Mouse (Mus musculus) forebrain, embryonic 16.5 days (tissue): Measurements from ENCODE around the gene Dmrtb1. TPM values are rescaled to one million over a fixed set of nuclear protein-coding genes. Genes with fewer than 3 reads are reported as not detected.

ENCODE experiments used
- ATAC-seq: fragments of 200-750 bp; cut with Nextera tagmentation; 2 replicates; pipeline ENCODE4 v1.8.0; 2017; ENCODE audit warnings: mild to moderate bottlenecking, moderate library complexity
- H3K27ac ChIP-seq: fragments of 300-500 bp; sonication (generic); 2 replicates; pipeline ENCODE4 v1.5.1; 2014; ENCODE audit warnings: low read length, control low read depth
- H3K27me3 ChIP-seq: fragments of 300-500 bp; sonication (generic); replicated peaks from 2 replicates; pipeline ENCODE4 v1.6.1; 2014; ENCODE audit warnings: low read length; ENCODE audit not compliant: control insufficient read depth, insufficient read depth
- H3K36me3 ChIP-seq: fragments of 300-500 bp; sonication (generic); 2 replicates; pipeline ENCODE4 v1.6.1; 2014; ENCODE audit not compliant: control insufficient read depth, insufficient read depth
- H3K4me1 ChIP-seq: fragments of 300-500 bp; sonication (generic); replicated peaks from 2 replicates; pipeline ENCODE4 v1.6.1; 2014; ENCODE audit warnings: low read length; ENCODE audit not compliant: control insufficient read depth, insufficient read depth
- H3K4me2 ChIP-seq: fragments of 300-500 bp; sonication (generic); 2 replicates; pipeline ENCODE4 v1.6.1; 2014; ENCODE audit warnings: mild to moderate bottlenecking, low read length, control low read depth
- H3K4me3 ChIP-seq: fragments of 300-500 bp; sonication (generic); replicated peaks from 2 replicates; pipeline ENCODE4 v1.5.1; 2014; ENCODE audit warnings: mild to moderate bottlenecking, low read length, control low read depth
- H3K9ac ChIP-seq: fragments of 300-500 bp; sonication (generic); replicated peaks from 2 replicates; pipeline ENCODE4 v1.6.1; 2014; ENCODE audit warnings: low read depth, low read length, control low read depth
- H3K9me3 ChIP-seq: fragments of 300-500 bp; sonication (generic); 2 replicates; pipeline ENCODE4 v1.6.1; 2016; ENCODE audit warnings: low read length; ENCODE audit not compliant: control insufficient read depth
- WGBS: fragments of 180-500 bp; shearing (Covaris S2); extraction: QIAGEN DNeasy Blood & Tissue Kit; methylation state at CpG from one replicate; pipeline ENCODE4 v1.1.7; 2014; 5-methylcytosine and 5-hydroxymethylcytosine counted together
- polyA plus RNA-seq: library from polyadenylated mRNA; unstranded; fragments of >200 nt; fragmentation: Nextera tagmentation; extraction: Ambion mirVana; gene quantifications from 2 replicates; pipeline ENCODE4 v1.2.1, GENCODE M21; 2015

The Dmrtb1 gene
- polyA plus RNA-seq, 1 experiment from 2014 or later = 18.0 TPM

DNA sequence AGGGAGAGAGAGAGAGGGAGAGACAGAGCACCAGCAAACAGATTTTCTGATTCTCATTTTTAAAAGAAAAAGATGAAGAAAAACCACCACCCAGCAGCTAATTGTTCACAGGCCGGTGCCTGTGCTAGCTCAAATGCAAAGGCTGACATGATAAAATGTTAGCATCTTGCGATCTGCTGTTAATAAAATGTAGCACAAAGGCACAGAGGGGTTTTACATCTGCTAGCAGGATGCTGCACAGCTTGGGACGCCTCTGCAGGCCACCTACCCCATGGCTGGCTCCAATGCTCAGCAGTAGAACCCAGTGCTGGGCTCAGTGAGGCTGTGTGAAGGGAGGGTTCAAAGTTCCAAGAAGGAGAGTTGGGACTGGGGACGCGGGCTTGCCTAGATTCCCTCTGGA, 13.3 kb downstream of the Dmrtb1 start:
- Histone ChIP-seq H3K9ac (no peak overlapping the region), H3K4me2 (no peak overlapping the region), H3K27me3 (0 out of 2 replicates have a peak, but pooled peaks cover 2% of the 10 kb centered on the region), H3K4me3 (no peak overlapping the region), H3K4me1 (peaks cover 11% of the 10 kb centered on the region), H3K27ac (no peak overlapping the region), H3K9me3 (no peaks in the 10 kb centered on the region), H3K36me3 (no peaks in the 10 kb centered on the region)
- no peak for ATAC-seq
- 75% methylated on average over 5 of the region's 5 CpGs for WGBS

DNA sequence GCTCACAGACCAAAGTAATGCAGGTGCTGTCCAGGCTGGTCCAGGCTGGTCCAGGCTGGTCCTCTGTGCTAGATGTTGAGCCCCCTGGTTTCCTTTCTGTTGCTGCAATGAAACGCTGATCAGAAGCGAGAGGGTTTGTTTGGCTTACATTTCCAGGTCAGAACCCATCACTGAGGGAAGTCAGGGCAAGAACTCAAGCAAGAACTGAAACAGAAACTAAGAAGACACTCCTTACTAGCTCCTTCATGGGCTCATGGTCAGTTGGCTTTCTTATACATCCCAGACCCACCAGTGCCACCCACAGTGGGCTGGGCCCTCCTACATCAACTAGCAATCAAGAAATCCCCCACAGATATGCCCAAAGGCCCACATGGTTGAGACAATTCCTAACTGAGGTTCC, 15.5 kb downstream of the Dmrtb1 start:
- ATAC-seq = no peak
- WGBS = 89% methylated on average over 2 of the region's 2 CpGs
- Histone ChIP-seq H3K4me1 (peaks cover 2% of the 10 kb centered on the region), H3K27me3 (0 out of 2 replicates have a peak, but pooled peaks cover 2% of the 10 kb centered on the region), H3K4me3 (no peak overlapping the region), H3K27ac (no peak overlapping the region), H3K36me3 (no peaks in the 10 kb centered on the region), H3K4me2 (no peak overlapping the region), H3K9ac (no peak overlapping the region), H3K9me3 (no peaks in the 10 kb centered on the region)

GRCm38 (mm10) chr4:107660649-107661048, 23.4 kb downstream of the Dmrtb1 start:
- Histone ChIP-seq H3K9me3 (no peaks in the 10 kb centered on the region), H3K9ac (no peak overlapping the region), H3K4me3 (no peak overlapping the region), H3K36me3 (no peaks in the 10 kb centered on the region), H3K4me2 (no peak overlapping the region), H3K27ac (no peak overlapping the region), H3K4me1 (no peaks in the 10 kb centered on the region), H3K27me3 (no peaks in the 10 kb centered on the region)
- WGBS = 79% methylated on average over 11 of the region's 11 CpGs
- ATAC-seq = no peak

- WGBS = 61% methylated on average over 5 of the region's 5 CpGs
- Histone ChIP-seq H3K9ac (no peak overlapping the region), H3K9me3 (no peaks in the 10 kb centered on the region), H3K4me2 (no peak overlapping the region), H3K27me3 (no peaks in the 10 kb centered on the region), H3K4me3 (no peak overlapping the region), H3K36me3 (no peaks in the 10 kb centered on the region), H3K27ac (no peak overlapping the region), H3K4me1 (peaks cover 9% of the 10 kb centered on the region)
- peak; percentile 7; the same call in 1 of the 2 replicates for ATAC-seq
Measured at GRCm38 (mm10) chr4:107653280-107653643, 30.8 kb downstream of the Dmrtb1 start.

- H3K27ac ChIP-seq = no peak overlapping the region
- no peaks in the 10 kb centered on the region for H3K9me3 ChIP-seq
- no peaks in the 10 kb centered on the region for H3K36me3 ChIP-seq
- peaks cover 9% of the 10 kb centered on the region for H3K4me1 ChIP-seq
- 16% methylated on average over 7 of the region's 7 CpGs for WGBS
- ATAC-seq = peak; percentile 94
- H3K9ac ChIP-seq = peak overlapping the region; percentile 35; the same call in 1 of the 2 replicates
- no peaks in the 10 kb centered on the region for H3K27me3 ChIP-seq
- H3K4me3 ChIP-seq = no peak overlapping the region
- peak overlapping the region; percentile 16; the same call in 1 of the 2 replicates for H3K4me2 ChIP-seq
Measured at GRCm38 (mm10) chr4:107652598-107653279, 31.3 kb downstream of the Dmrtb1 start.

- H3K4me1 ChIP-seq = peaks cover 9% of the 10 kb centered on the region
- no peak overlapping the region for H3K27ac ChIP-seq
- H3K9me3 ChIP-seq = no peaks in the 10 kb centered on the region
- H3K36me3 ChIP-seq = no peaks in the 10 kb centered on the region
- WGBS = 26% methylated on average over 12 of the region's 12 CpGs
- H3K9ac ChIP-seq = no peak overlapping the region
- no peak overlapping the region for H3K4me2 ChIP-seq
- no peak for ATAC-seq
- H3K4me3 ChIP-seq = no peak overlapping the region
- H3K27me3 ChIP-seq = no peaks in the 10 kb centered on the region
Measured at GRCm38 (mm10) chr4:107651021-107651496, 33.0 kb downstream of the Dmrtb1 start.

DNA sequence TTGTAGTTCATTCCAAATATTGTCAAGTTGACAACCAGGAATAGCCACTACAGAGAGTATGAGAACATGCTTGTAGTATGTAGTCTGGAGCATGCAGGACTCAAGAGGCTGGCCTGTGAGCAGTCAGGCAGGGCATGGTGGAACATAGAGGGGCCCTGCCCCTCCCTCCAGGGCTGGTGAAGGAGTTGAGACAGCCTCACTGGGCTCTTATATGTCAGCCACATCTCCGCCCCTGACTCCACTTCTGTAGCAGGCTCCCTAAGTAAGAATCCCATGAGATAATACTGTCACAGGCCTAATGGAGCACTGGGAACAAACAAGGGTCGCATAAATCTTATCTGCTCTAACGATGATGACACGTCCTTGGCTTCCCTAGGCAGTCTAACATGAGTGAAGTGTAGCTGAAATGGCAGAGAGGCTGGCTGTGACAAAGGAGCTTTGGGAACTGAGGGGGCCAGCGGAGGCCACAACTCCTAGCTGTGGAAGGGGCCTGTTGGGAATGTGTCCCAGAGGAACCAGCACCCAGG, 35.0 kb downstream of the Dmrtb1 start:
- Histone ChIP-seq H3K4me2 (no peak overlapping the region), H3K4me3 (no peak overlapping the region), H3K27ac (no peak overlapping the region), H3K4me1 (peaks cover 9% of the 10 kb centered on the region), H3K27me3 (no peaks in the 10 kb centered on the region), H3K9me3 (no peaks in the 10 kb centered on the region), H3K9ac (no peak overlapping the region), H3K36me3 (no peaks in the 10 kb centered on the region)
- ATAC-seq = no peak
- WGBS = 74% methylated on average over 5 of the region's 5 CpGs

GRCm38 (mm10) chr4:107641624-107642023, 42.4 kb downstream of the Dmrtb1 start:
- Histone ChIP-seq H3K9ac (no peak overlapping the region), H3K9me3 (no peaks in the 10 kb centered on the region), H3K4me3 (no peak overlapping the region), H3K27me3 (no peaks in the 10 kb centered on the region), H3K27ac (no peak overlapping the region), H3K4me1 (no peaks in the 10 kb centered on the region), H3K36me3 (no peaks in the 10 kb centered on the region), H3K4me2 (no peak overlapping the region)
- ATAC-seq = no peak
- 56% methylated on average over 4 of the region's 4 CpGs for WGBS

- Histone ChIP-seq H3K27me3 (no peaks in the 10 kb centered on the region), H3K36me3 (no peaks in the 10 kb centered on the region), H3K27ac (no peak overlapping the region), H3K4me1 (no peaks in the 10 kb centered on the region), H3K4me2 (no peak overlapping the region), H3K9me3 (no peaks in the 10 kb centered on the region), H3K9ac (no peak overlapping the region), H3K4me3 (no peak overlapping the region)
- ATAC-seq = peak; percentile 49; the same call in 1 of the 2 replicates
- WGBS = 67% methylated on average over 10 of the region's 10 CpGs
Measured at GRCm38 (mm10) chr4:107638303-107638702, 45.7 kb downstream of the Dmrtb1 start.
